Mouse (Mus musculus) heart, postnatal 14 days (tissue): Measurements from ENCODE around the gene Ltbp1. TPM values are rescaled to one million over a fixed set of nuclear protein-coding genes. Genes with fewer than 3 reads are reported as not detected.
A peak's percentile ranks its signal among the peaks of the same experiment; 100 is the strongest.
"Not testable (repeated sequence)": the region's sequence is repeated elsewhere in the genome, so short reads cannot be mapped to it uniquely, and the experiment has no call there.

Experiments
- DNase-seq, 2 experiments: peaks; one replicate each; pipeline ENCODE4 v3.0.0; 2021 to 2022
- intact Hi-C: fragments of 180-260 bp; cut with DNase I; formaldehyde crosslinking; loops from one replicate; pipeline ENCODE4 v1.15.1; 2025
- total RNA-seq, 2 experiments: library from RNA; stranded (reverse); gene quantifications; 2 replicates each; pipeline ENCODE4 v1.2.3; 2021

Ltbp1 gene
- total RNA-seq, 2 experiments from 2014 or later, result 53.0 to 53.6 TPM

- DNase-seq, result no peak
- intact Hi-C loops, result no loop called here
Measured at GRCm38 (mm10) chr17:75101994-75102393, 96.6 kb downstream of the Ltbp1 start.

GRCm38 (mm10) chr17:75107412-75107811, 102.0 kb downstream of the Ltbp1 start:
- DNase-seq, result no peak
- intact Hi-C loops, result no loop called here

GRCm38 (mm10) chr17:75107879-75108278, 102.5 kb downstream of the Ltbp1 start:
- intact Hi-C loops, result no loop called here
- DNase-seq, result no peak

DNA sequence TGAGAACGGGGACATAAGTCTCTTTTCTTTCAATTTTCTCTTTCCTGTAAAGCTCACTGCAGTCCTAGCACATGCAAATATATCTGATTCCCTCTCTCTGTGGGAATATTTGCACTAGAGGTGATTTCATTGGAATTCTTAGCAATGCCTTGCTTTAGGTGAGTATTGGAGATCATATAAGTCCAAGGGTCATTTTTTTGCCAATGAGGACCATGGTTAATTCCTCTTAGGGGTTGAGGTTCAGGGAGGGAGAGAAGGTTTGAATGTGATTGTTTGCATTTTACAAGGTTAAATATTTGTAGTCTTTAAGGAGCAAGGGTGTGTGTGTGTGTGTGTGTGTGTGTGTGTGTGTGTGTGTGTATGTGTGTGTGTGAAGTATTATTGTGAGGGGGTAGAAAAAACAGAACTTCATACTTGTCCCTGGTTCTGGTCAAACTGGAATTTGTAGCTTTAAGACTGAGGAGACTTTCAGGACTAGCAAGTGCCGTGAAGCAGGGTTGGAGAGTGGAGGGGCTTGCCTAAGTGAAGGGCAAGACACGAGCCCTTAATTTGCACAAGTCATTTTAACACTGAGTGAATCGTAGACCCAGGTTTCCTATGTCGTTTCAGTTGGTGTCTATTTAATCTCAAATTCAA, 103.8 kb downstream of the Ltbp1 start:
- intact Hi-C loops, result no loop called here
- no peak for DNase-seq

DNA sequence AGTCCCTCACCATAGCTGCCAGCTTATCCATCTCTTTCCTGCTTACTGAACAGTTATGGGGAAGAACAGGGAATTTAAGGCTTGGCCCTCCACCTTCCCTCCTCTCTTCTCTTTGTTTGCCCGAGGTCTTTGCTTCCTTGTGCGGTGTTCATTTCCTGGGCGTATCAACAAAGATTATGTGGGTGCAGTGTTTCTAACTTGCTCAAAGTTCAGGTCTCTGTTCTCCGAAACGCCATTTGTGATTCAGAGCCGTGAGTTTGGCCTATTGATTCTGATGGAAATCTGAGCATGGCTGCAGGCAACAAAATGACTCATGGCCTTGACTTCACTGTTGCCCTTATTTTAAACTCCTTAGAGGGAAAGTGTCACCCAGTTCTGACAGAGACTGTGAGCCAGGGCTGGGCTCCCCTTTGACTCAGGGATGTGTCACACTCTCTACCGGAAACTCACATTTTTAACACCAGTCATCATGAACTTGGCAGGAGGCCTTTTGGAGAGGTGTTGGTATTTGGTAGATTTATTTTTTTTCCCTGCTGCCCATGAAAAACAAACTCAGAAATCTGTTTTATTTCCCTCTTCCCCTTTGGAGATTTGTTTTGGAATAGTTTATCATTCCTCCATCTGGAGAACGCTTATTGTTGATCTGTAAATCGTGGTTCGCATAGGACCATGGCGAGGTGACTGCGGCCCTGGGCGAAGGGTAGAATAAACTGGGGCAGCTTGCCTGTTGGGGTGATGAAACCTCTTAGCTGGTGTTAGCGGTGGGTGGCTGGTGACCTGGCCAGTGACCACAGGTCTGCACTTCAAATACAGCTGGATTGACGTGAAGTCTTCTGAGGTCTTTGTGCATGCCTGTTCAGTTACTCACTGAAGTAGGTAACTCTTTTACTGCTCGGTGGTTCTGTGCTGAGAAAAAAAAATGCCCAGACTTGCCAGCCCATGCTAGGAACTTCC, 105.2 kb downstream of the Ltbp1 start:
- peak in 1 of 2 experiments; percentile 15 for DNase-seq

DNA sequence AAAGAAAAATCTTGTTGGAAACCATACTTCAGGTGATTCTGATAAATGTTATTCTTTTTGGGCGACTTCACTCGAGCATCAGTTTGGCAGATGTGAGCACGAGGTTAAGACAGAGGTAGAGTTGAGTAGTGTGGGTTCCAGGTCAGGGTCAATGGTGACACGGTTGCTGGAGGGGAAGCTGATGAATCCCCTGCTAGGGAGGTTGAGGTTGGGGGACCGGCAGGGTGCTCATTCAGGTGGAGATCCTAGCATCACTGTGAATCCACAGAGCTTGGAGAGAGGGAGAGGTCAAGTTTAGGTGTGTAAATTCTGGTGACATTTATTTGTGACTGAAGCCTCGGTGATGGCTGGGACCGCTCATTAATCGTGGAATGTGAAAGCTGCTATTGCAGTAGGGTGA, 110.2 kb downstream of the Ltbp1 start:
- intact Hi-C loops, result no loop called here
- no peak for DNase-seq

More for the DNA sequence above, 105.2 kb downstream of the Ltbp1 start:
- intact Hi-C loops, result no loop called here

DNA sequence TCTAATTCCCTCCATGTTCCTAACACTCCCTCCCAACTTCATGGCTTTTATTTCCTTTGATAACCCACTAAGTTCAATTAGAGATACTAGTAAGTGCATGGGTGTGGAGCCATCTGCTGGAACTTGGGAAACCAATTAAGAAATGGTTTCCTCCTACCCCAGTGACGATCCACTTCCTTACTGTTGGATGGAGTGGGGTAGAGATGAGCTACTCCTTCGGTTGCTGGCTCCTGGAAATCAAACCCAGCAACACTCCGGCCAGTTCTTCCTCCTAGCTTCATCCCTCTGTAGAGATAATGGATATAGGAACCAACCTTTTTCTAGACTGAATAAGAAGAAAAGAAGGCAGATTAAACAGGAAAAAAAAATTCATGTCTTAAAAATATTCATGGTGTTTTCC, 113.5 kb downstream of the Ltbp1 start:
- intact Hi-C loops, result no loop called here
- DNase-seq, result no peak

DNA sequence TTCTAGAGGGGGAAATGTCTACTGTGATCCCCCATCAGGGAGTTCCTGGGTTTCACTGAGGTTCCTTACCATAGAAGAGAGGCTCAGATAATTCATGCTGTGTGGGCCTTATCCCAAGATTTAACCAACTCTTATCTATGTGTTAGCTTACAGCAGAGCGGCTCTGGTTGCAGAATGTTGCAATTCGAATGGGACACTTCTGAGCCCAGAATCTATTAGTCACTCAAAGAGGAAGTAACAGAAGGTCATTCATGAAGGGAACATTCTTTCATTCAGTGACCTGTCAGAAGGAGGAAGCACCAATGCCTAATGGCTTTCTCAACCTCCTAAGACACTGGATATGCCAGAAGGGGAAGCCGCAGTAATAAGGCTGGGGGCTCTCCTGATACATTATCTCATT, 114.1 kb downstream of the Ltbp1 start:
- intact Hi-C loops, result no loop called here
- DNase-seq, result no peak

- intact Hi-C loops, result no loop called here
- no peak for DNase-seq
Measured at GRCm38 (mm10) chr17:75120071-75120470, 114.7 kb downstream of the Ltbp1 start.

DNA sequence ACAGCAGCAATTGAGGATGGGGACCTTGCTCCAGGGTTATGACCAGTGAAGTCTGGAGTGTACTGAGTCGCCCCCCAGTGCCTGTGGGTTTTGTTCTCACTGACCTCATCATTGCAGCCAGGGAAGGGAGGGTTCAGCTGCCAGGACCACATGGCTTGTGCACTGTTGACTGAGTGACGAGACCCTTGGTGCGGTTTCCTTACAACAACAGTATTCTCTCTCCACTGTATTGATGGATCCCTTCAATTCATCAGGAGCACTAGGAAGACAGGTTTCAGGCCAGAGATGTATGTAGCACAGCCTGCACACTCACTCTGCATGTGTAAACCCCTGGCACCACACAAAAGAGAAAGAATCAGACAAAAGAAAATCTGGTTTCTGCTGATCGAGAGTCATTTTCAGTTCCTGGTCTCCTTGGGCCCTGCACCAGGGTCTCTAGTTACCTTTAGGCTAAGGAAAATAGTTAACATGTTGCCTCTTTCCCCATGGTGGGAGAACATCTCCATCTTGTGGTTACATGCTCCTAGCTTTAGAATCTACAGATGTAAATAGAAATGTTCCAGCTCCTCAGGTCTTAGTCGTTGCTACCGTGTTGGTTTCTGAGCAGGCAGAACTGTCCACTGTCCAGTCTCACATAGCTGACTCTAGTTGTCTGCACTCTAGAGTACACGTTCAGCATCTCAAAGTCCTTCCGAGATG, 117.4 kb downstream of the Ltbp1 start:
- no peak for DNase-seq
- intact Hi-C loops, result no loop called here

- intact Hi-C loops, result no loop called here
- DNase-seq, result peak; percentile 42 to 54
Measured at GRCm38 (mm10) chr17:75128337-75128935, 123.1 kb downstream of the Ltbp1 start.

GRCm38 (mm10) chr17:75133983-75134382, 128.6 kb downstream of the Ltbp1 start:
- no peak for DNase-seq
- intact Hi-C loops, result no loop called here

DNA sequence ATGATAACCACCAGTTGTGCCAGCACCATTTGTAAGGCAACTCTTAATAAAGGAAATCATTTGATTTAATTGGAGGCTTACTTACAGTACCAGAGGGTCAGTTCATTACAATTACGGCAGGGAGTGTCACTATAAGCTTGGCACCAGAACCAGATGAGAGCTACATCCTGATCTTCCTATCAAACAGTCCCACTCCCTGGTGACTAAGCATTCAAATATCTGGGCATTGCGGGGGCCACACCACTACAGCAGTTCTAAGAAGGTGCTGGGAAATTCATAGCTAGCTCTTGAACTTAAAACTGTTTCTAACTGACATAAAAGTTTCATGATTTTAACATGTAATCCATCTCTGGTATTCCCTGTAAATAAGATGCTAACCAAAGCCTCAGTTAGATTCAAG, 134.4 kb downstream of the Ltbp1 start:
- intact Hi-C loops, result no loop called here
- DNase-seq, result no peak

- DNase-seq, intact Hi-C loops: not testable (repeated sequence)
Measured at GRCm38 (mm10) chr17:75142845-75143244, 137.5 kb downstream of the Ltbp1 start.

DNA sequence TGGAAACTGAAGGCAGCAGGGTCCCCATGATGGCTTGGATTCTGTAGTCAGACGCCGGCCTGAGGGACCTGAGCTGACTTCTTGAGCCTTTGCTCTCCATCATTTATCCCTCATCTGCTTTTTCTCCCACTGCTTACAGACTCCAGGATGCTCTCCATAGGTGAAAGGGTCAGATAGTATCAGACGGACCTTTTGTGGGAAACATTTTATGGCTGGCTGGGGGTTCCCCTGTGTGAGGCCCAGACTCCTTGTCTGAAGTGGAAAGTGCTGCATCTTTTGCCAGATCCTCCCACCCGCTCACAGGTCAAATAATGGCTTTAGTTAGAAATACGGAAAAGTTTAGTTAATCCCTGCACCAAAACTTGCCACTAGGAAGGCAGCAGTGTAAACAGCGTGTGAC, 138.6 kb downstream of the Ltbp1 start:
- intact Hi-C loops, result no loop called here
- no peak for DNase-seq

DNA sequence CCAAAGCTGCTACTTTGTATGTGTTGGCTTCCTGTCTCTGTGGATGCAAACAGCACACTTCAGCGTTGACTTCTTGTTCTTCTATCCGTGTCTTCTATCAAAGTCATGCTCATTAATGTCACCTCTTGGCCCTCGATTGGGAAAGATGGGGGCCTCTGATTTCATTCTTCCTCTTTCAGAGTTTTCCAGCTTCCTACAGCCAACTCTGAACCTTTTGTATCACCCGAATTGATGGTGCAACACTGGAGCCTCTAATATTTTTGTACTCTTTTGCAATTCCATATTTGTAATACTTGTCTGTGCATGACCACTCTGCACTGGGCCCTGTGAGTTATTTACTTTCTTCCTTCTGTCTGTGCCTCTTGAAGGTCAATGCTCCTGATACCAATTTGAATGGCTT, 141.8 kb downstream of the Ltbp1 start:
- intact Hi-C loops, result no loop called here
- no peak for DNase-seq

- DNase-seq, result peak; percentile 9 to 20
Measured at GRCm38 (mm10) chr17:75151800-75152199, 146.4 kb downstream of the Ltbp1 start.

DNA sequence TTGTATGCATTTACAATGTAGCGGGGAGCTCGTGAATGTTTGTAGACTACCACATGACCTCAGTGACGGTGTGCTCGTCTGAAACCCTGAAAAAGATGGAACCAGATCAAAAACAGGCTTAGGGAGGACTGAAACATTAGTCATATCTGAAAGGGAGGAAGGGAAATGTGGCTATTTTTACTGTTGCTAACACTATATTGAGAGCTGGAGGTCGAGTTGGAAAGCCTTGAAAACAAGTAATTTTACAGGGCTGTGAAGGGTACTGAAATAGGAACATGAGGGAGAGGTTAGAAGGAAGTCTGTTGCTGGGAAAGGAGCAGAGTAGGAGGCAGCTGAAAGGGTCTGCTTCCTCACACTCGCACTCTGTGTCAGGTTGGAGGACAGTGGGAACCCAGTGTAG, 147.7 kb downstream of the Ltbp1 start:
- DNase-seq, result no peak
- intact Hi-C loops, result no loop called here

More at GRCm38 (mm10) chr17:75151800-75152199, 146.4 kb downstream of the Ltbp1 start:
- intact Hi-C loops, result no loop called here

- intact Hi-C loops, result no loop called here
- no peak for DNase-seq
Measured at GRCm38 (mm10) chr17:75158385-75158784, 153.0 kb downstream of the Ltbp1 start.

GRCm38 (mm10) chr17:75159066-75159787, 153.9 kb downstream of the Ltbp1 start:
- no peak for DNase-seq
- intact Hi-C loops, result no loop called here
